Mouse (Mus musculus) cerebellum, adult 9-10 months (tissue): ENCODE data around the gene Myo9b.

Experiments used
- DNase-seq: peaks from one replicate; pipeline ENCODE4 v3.0.0; 2022

Gene Myo9b

GRCm38 (mm10) chr8:71368366-71368765, 95.9 kb downstream of the Myo9b start:
- DNase-seq, result peak; percentile 40

GRCm38 (mm10) chr8:71369040-71369718, 96.7 kb downstream of the Myo9b start:
- DNase-seq, result peak; percentile 51

- peak; percentile 73 for DNase-seq
Observed at GRCm38 (mm10) chr8:71370711-71371235, 98.3 kb downstream of the Myo9b start.

GRCm38 (mm10) chr8:71371236-71371848, 98.8 kb downstream of the Myo9b start, which contains the start of gene Ocel1:
Gene Ocel1, plus strand, starts transcription at chr8:71371298.
- DNase-seq, result peak; percentile 96

GRCm38 (mm10) chr8:71372427-71372826, 99.9 kb downstream of the Myo9b start:
- peak; percentile 69 for DNase-seq

GRCm38 (mm10) chr8:71373000-71373399, 100.5 kb downstream of the Myo9b start:
- peak; percentile 46 for DNase-seq

- DNase-seq, result peak; percentile 55
Observed at GRCm38 (mm10) chr8:71374616-71375206, 102.2 kb downstream of the Myo9b start.

- DNase-seq, result peak; percentile 89
Observed at GRCm38 (mm10) chr8:71375581-71376422, 103.3 kb downstream of the Myo9b start.

- DNase-seq, result peak; percentile 56
Observed at GRCm38 (mm10) chr8:71376423-71377030, 104.0 kb downstream of the Myo9b start.

GRCm38 (mm10) chr8:71379008-71379407, 106.5 kb downstream of the Myo9b start:
- DNase-seq, result no peak

GRCm38 (mm10) chr8:71379512-71380075, 107.1 kb downstream of the Myo9b start:
- peak; percentile 46 for DNase-seq

GRCm38 (mm10) chr8:71380178-71381171, 108.0 kb downstream of the Myo9b start:
- DNase-seq, result peak; percentile 64

GRCm38 (mm10) chr8:71381421-71381970, 109.0 kb downstream of the Myo9b start, which contains the start of gene Nr2f6:
Gene Nr2f6, minus strand, starts transcription at chr8:71381960.
- DNase-seq, result peak; percentile 67

- peak; percentile 86 for DNase-seq
Observed at GRCm38 (mm10) chr8:71381971-71382961, 109.8 kb downstream of the Myo9b start.

- DNase-seq, result peak; percentile 42
Observed at GRCm38 (mm10) chr8:71383396-71383795, 110.9 kb downstream of the Myo9b start.

- no peak for DNase-seq
Observed at GRCm38 (mm10) chr8:71383860-71384259, 111.3 kb downstream of the Myo9b start.

- no peak for DNase-seq
Observed at GRCm38 (mm10) chr8:71385212-71385835, 112.8 kb downstream of the Myo9b start.

- no peak for DNase-seq
Observed at GRCm38 (mm10) chr8:71388267-71388666, 115.8 kb downstream of the Myo9b start.

- no peak for DNase-seq
Observed at GRCm38 (mm10) chr8:71391696-71392095, 119.2 kb downstream of the Myo9b start.
